Mouse (Mus musculus) cerebellum, adult 2 months (tissue): ENCODE results near the gene Klhdc4.

ENCODE experiments used
- CTCF ChIP-seq: fragments of 200-500 bp; IDR thresholded peaks from 2 replicates; pipeline ENCODE4 v1.5.1; 2011; ENCODE audit warnings: low read depth, mild to moderate bottlenecking, control low read depth, low read length, moderate library complexity, borderline replicate concordance; ENCODE audit not compliant: insufficient read depth
- POLR2A ChIP-seq: fragments of 200-500 bp; IDR thresholded peaks from 2 replicates; pipeline ENCODE4 v1.6.1; 2011; ENCODE audit warnings: low read length, control low read depth, borderline replicate concordance; ENCODE audit not compliant: insufficient read depth

DNA sequence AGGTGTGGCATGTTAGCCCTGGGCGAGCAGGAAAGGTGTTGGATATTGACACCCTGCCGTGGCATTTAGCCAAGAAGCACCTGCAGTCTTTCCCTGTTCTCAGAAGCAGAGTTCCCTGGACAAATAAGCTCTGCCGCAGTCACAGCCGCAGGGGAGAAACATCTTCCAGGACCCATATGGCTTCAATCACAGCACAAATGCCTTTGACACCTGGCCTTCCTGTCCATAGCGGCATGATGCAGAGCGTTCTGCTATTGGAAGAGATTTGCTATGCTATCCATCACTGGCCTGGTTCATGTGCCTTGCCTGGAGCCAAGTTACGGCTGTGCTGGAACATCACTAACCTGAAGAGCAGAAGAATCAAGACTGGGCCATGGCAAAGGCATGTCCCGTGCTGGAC lies 36.0 kb upstream of the Klhdc4 start:
- TF ChIP-seq POLR2A (no peak), CTCF (no peak)
